Mouse (Mus musculus): Measurements from ENCODE around the gene Cadps2.

Cadps2 gene

DNA sequence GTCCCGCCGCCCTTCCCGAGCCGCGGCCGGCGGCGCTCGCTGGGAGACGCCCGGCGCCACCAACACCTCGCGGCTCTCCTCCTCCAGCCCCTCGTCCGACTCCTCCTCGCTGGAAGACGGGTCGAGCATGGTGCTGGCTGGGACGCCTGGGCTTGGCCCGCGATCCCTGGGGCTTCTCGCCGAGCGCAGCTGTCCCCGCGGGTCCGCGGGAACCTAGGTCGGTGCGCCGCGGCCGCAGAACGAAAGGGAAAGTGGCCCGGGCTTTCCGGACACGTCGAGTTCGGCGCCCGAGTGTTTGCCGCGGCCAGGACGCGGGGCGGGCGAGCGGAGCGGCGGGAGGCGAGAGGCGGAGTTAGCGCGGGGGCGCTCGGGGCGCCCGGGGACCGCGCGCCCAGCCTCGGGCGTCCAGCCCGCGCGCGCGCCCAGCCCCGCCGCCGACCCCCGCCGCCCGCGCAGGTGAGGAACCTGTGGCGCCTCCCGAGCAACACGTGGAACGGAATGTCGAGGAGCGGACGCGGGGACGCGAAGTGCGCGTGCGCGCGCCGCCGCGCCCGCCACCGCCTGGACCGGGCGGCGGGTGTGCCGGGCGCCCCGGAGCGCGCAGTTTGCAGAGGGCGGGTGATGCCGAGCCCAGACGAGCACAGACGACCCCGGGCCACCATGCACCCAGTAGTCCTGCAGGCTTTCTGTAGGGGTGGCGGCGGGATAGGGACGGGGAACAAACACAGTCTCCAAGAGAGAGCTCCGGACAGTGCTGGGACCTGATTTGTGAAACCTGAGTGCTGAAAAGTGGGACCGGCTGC, at the start of gene Cadps2:
TSS of gene Cadps2 (minus strand) at position 413 of the 803 bp plus-strand sequence.
- no peak for DNase-seq (ENCODE audit: low read depth, low spot score)

- no peak for DNase-seq (ENCODE audit: low read depth, low spot score)
Observed at GRCm38 (mm10) chr6:23886418-23886817, 47.2 kb upstream of the Cadps2 start.

DNA sequence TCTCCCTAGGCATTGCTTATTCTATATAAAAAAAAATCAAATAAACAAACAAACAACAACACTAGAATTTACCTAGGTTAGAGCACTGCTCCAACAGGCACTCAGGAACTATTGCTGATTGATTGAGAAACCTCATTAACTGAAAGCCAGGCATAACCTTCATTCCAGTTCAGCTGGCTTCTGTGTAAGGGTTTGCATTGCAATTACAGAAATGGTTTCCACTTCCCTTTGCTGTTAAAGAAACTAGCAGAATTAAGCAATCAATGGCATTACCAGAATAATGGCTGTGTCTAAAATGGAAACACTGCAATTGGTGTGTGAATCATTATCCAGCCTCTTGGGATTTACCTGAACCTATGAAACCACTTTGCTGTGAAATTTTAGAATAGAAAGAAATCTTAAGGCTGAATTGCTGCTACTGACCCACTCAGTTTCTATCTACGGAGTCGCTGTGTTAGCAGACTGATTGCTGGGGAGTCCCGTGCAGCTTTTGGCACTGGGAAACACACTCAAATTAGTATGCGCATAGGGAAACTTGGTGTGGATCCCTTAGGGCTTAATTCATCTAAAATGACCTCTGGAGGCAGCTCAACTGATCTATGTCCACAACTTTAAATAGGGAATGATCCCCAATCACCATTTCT, 37.7 kb upstream of the Cadps2 start:
- DNase-seq (ENCODE audit: low read depth, low spot score), result no peak

GRCm38 (mm10) chr6:23876363-23876762, 37.1 kb upstream of the Cadps2 start:
- DNase-seq (ENCODE audit: low read depth, low spot score), result no peak

DNA sequence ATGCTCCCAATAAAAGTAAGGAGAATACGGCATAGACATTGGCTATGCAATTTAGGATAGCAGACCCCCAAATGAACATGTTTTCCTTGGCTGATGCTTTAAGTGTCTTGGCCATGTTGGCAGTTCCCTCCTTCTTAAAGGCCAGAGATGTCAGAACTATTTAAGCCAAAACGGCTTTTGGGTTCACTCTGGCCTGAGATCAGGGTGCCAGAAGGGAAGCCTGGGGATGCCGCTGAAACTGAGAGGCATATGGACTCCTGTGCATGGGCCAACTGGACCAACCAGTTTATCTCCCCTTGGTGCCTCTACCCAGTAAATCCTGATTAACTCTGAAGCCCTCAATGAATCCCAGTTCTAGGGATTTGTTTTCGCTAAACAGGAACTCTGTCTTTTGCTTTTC, 34.6 kb upstream of the Cadps2 start:
- DNase-seq (ENCODE audit: low read depth, low spot score), result no peak

GRCm38 (mm10) chr6:23873231-23873630, 34.0 kb upstream of the Cadps2 start:
- DNase-seq (ENCODE audit: low read depth, low spot score), result no peak

DNA sequence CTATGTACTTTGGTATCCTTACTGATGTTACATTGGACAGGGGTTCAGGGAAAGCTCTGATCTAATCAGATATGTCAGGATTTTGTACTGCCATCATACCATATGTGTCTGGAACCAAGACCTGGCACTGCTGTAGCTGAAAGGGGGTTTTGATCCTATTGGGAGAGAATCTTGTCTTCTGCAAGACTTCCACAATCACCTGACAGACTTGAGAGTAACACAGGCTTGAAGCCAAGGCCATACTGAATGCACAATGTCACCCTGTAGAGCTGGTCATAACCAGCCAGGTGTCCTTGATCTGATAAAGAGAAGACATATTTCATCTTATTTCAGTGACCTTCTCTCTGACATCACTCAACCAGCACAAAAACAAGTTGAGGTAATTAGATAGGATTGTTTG, 30.8 kb upstream of the Cadps2 start:
- no peak for DNase-seq (ENCODE audit: low read depth, low spot score)

DNA sequence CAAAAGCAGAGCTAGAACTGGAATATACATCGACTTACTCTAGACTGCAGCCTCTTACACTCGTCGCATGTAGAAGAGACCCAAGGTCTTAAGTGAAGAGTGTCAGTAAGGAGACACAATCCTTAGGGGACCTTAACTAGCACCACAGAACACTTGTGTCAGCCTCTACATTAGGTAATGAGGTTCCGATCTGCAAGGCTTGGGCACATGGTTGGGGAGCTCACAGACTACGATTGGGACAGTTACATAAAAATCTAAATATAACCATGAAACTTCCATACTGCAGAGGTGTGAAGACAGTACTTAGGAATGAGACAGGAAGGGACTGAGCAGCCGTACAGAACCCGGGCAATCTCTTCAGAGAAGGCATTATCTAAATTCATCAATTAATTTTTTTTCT, 27.1 kb upstream of the Cadps2 start:
- no peak for DNase-seq (ENCODE audit: low read depth, low spot score)

- DNase-seq (ENCODE audit: low read depth, low spot score), result no peak
Observed at GRCm38 (mm10) chr6:23853464-23853863, 14.2 kb upstream of the Cadps2 start.

DNA sequence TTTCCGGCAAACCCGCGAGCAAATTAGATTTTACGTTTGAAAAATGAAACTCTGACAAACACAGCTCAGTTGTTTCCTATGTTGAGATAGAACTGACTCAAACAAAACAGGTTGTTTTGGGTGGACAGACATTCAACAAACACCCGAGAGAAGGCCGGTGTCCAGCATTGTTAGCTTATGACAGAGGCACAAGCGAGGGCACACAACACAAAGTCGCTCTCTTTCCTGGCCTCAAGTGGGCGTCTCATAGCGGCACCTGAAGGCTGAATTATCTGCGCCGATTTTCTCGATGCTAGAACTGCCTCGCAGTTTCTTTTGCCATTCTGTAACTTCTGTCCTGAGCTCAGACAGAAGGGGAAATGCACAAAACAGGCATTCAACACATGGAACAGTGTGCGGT, 780 bp upstream of the Cadps2 start:
- no peak for DNase-seq (ENCODE audit: low read depth, low spot score)

DNA sequence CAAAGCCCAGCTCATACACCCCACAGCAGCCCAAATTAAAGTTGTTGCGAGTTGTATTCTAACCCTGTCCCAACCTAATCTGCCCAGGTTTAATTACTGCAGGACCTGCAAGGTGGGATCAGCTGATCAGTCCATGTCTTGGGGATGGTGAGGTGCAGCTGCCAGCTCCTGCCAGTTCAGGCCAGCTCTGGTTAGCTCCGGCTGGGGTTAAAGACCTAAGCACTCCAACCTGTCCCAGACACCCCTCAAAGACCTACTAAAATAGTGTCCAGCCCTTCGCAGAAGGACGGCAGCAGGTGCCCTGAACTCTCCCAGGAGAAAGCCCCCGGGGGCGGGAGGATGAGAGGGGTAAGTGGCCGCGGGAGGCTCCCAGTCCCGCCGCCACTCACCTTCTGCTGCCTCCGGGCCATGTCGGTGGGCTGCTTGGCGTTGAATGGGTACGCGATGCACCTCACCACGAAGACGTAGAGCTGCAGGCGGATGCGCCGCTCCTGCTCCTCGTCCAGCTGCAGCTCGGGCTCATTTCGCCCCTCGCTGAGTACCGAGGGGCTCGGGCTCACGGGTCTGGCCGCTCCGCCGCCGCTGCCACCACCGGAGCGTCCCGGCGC, 716 bp downstream of the Cadps2 start:
- no peak for DNase-seq (ENCODE audit: low read depth, low spot score)

GRCm38 (mm10) chr6:23837631-23838030, 1.6 kb downstream of the Cadps2 start:
- no peak for DNase-seq (ENCODE audit: low read depth, low spot score)

- DNase-seq (ENCODE audit: low read depth, low spot score), result no peak
Observed at GRCm38 (mm10) chr6:23837127-23837526, 2.1 kb downstream of the Cadps2 start.

DNA sequence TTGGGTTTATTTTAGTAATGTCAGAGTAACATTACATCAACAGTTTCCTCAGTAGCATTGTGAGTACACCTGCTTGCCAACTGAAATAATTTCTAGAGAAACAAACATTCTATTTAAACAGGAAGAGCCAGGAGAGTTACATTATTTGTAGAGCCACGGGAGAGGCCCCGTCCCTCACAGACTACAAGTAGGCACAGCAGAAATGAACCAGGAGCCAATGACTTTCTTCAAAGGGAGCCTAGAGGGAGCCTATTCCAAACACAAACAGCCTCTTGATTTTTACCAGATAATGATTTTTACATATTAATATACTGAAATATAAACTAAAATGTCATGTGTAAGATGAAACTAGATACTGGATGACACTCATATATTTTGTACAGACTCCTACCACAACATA, 2.5 kb downstream of the Cadps2 start:
- no peak for DNase-seq (ENCODE audit: low read depth, low spot score)

DNA sequence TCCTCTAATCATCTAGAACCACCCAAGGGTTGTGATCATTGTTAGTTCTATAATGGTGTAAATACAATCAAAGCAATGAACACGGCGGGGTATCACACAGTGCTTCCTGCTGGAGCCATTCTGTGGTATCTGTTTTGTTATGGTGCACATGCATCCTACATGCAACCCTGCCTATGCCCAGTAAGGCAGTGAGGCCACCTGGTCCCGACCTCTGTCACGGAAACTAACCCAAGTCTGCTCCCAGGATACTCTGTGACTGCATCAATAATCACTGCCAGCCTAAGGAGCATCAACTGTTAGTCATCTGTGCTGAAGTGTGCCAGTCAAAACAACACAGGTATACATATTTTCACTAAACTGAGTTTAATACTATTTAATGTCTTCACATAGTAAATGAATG, 3.7 kb downstream of the Cadps2 start:
- no peak for DNase-seq (ENCODE audit: low read depth, low spot score)

DNA sequence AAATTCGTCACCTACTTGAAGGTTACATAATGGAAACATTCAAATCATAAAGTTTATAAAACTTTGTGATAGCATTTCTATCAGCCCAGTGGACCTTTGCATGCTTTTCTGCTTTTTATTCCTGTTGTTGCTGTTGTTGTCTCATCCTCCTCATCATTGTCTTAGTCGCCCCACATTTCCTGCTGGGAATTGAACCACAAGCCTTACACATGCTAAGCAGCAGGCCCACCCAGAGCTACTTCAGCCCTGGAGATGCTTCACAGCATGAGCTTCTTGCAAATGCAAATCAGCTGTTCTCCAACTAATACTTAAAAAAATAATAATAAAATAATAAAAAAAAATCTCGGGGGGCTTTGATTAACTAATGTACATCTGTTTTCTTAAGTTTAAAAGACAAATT, 8.5 kb downstream of the Cadps2 start:
- no peak for DNase-seq (ENCODE audit: low read depth, low spot score)

GRCm38 (mm10) chr6:23829338-23829737, 9.9 kb downstream of the Cadps2 start:
- DNase-seq (ENCODE audit: low read depth, low spot score), result no peak

GRCm38 (mm10) chr6:23821819-23822218, 17.4 kb downstream of the Cadps2 start:
- DNase-seq (ENCODE audit: low read depth, low spot score), result no peak

DNA sequence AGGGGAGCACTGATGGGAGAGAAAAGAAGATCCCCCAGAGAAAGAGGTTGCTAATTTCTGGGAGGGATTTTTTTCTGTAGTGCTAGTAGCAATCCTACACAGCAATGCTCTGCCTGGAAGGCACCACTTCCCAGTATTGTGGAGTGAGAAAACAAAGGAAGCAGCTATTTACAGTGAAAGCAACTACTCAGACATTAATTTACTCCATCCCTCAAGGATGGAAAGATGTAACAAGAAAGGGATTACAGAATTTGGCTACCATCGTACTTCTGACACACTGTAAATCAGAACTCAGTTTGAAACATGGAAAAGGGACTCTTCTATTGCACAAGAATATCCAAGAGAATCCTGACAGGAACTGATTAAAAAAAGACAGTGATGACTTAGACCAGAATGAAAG, 29.1 kb downstream of the Cadps2 start:
- no peak for DNase-seq (ENCODE audit: low read depth, low spot score)

GRCm38 (mm10) chr6:23809344-23809743, 29.9 kb downstream of the Cadps2 start:
- no peak for DNase-seq (ENCODE audit: low read depth, low spot score)

GRCm38 (mm10) chr6:23805333-23805732, 33.9 kb downstream of the Cadps2 start:
- DNase-seq (ENCODE audit: low read depth, low spot score), result no peak

DNA sequence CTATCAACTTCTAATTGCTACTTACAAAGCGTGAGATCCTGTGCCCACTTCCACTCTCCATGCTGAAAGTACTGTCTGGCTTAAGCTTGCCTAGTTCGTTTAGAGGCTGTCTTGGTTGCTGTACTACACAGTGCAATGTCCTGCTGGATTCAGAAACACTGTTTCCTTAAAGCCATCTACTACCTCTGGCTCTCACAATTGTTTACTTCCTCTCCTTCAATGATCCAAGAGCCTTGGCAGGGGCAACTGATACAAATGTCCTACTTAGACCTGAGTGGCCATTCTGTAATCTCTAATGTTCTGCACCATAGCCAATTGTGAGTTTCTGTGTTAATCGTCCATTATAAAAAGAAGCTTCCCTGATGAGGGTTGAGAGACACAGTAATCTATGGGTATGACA, 47.4 kb downstream of the Cadps2 start:
- no peak for DNase-seq (ENCODE audit: low read depth, low spot score)

- DNase-seq (ENCODE audit: low read depth, low spot score), result no peak
Observed at GRCm38 (mm10) chr6:23777641-23778040, 61.6 kb downstream of the Cadps2 start.

All from CD4-positive helper T cell, adult 2 months (primary cell).